8 mouse cellular contexts compared by ENCODE assay signal in genomic region chrX:68678333-68678740, GRCm38 (mm10). TPM values are rescaled to one million over a fixed set of nuclear protein-coding genes. Genes with fewer than 3 reads are reported as not detected.
DNase-seq lines count a peak whose midpoint lies in the region; ATAC-seq lines count a peak whose summit lies in the region.

Gene Fmr1, plus strand, starts transcription at chrX:68678541.

- WGBS in hindbrain, embryonic 12.5 days, result 14% methylated on average over 35 of the region's 49 CpGs

- no peaks in the 10 kb centered on the region for H3K36me3 ChIP-seq in hindbrain, embryonic 12.5 days

- peak; percentile 98 for ATAC-seq in hindbrain, embryonic 12.5 days (ENCODE audit: low FRiP score)

- H3K4me3 ChIP-seq in hindbrain, embryonic 12.5 days, result peak within 1 kb of the TSS; percentile 63

- H3K27ac ChIP-seq in hindbrain, embryonic 12.5 days, result peak within 1 kb of the TSS; percentile 93

- H3K9ac ChIP-seq in hindbrain, embryonic 12.5 days, result peak within 1 kb of the TSS; percentile 79

- H3K9me3 ChIP-seq in hindbrain, embryonic 12.5 days (replicated peaks), result no peaks in the 10 kb centered on the region

- H3K4me1 ChIP-seq in hindbrain, embryonic 12.5 days, result no peaks in the 10 kb centered on the region

- peak within 1 kb of the TSS; percentile 49 for H3K4me2 ChIP-seq in hindbrain, embryonic 12.5 days (replicated peaks)

- DNase-seq in NIH3T3 (ENCODE audit: low read depth), result peak; percentile 97
- DNase-seq in cerebellum, postnatal 10 days, result peak; percentile 98 to 99
- peak; percentile 94 for DNase-seq in frontal cortex, postnatal 10 days (ENCODE audit: low spot score in 2 of 2)
- peak; percentile 91 to 95 for DNase-seq in layer of hippocampus, postnatal 14 days (ENCODE audit: low spot score in 2 of 2)
- DNase-seq in lung, postnatal 14 days, result peak; percentile 98
- peak; percentile 86 for DNase-seq in retina, adult 2 months (ENCODE audit: low read depth, low spot score)
- peak; percentile 98 for DNase-seq in thymus, postnatal 36 days

- no peaks in the 10 kb centered on the region for H3K27me3 ChIP-seq in hindbrain, embryonic 12.5 days

RNA-seq across cellular contexts. Expression of gene Fmr1, which starts in this region (rescaled TPM):
- polyA plus RNA-seq in hindbrain, embryonic 12.5 days (2016; fragmentation: Nextera tagmentation; extraction: Ambion mirVana), result 76.0 and 82.6 TPM in 2 replicates
- 10 to 100 TPM; 51.2 to 58.6 TPM for total RNA-seq in layer of hippocampus, postnatal 14 days (2021)

Comparison
In these comparisons a context has a peak if more than half of its experiments do, and no peak if none do; other contexts are left out.
1. Peak in every context shown above with its lines: DNase-seq, ATAC-seq, H3K4me3 ChIP-seq and H3K27ac ChIP-seq.